Mouse (Mus musculus) kidney, postnatal 36 days (tissue): ENCODE results near the gene Spdef.

Source experiments
- DNase-seq, 2 experiments: peaks; one replicate each; pipeline ENCODE4 v3.0.0; 2021 to 2022; ENCODE audit warnings: mixed read lengths in 2 of 2

Spdef gene

GRCm38 (mm10) chr17:27728770-27729169 lies at the start of gene Spdef:
Gene Spdef (minus strand): TSS chr17:27728955.
- no peak for DNase-seq

DNA sequence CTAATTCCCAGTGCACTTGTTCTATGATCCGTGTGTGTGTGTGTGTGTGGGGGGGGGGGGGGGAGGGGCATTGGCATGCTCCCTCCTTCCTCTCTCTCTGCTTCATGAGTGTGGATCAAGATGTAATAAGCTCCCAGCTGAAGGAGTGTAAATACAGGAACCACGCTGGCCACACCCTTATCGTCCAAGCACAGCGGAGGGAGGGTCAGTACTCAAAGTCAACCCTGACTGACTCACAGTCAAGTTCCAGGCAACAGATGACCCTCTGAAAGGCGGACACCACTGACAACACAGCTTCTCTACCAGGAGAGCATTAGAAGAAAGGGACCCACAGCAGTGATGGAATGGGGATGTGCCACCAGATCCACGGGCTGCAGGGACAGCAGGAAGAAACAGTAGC lies 49.1 kb upstream of the Spdef start:
- DNase-seq = no peak

DNA sequence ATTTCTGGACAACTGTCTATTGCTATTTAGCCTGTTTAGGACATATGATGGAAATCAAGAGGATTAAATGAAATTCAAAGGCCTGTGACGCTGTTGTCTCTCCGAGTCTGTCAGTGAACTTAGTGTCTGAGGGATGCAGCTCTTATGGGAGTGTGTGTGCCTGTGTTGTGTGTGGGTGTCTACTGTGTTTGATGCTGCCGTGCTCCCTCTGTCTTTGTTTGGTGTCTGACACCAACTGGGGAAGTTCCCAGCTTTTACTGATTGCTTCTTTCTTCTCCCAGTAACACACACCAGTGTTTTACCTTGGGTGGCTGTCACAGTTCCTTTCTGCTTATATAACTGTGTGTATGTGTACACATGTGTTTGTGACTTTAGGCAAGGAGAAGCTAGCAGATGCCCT lies 45.4 kb upstream of the Spdef start:
- no peak for DNase-seq

GRCm38 (mm10) chr17:27771616-27772015 lies 42.9 kb upstream of the Spdef start:
- no peak for DNase-seq

- DNase-seq = peak; percentile 41 to 86
Measured at GRCm38 (mm10) chr17:27768817-27769542, 40.2 kb upstream of the Spdef start.

- DNase-seq = no peak
Measured at GRCm38 (mm10) chr17:27767543-27767942, 38.8 kb upstream of the Spdef start.

- DNase-seq = no peak
Measured at GRCm38 (mm10) chr17:27767120-27767519, 38.4 kb upstream of the Spdef start.

DNA sequence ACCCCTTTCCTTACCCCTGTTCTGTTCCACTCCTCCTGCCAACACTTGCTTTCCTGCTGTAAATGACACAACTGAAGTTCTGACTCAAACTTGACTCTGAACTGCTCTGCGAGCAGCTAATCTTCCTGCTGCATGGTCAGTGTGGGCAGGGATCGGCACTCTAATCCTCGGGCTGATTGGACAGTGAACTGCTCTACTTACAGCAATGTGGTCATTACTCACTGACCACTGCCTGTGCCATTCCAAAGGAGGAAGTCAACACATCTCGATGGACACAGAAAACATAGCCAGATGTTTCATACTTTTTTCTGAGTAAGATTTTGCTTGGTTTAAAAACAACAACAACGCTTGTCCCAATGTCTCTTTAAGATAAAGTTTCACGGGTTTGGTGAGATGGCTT lies 36.3 kb upstream of the Spdef start:
- DNase-seq = no peak

DNA sequence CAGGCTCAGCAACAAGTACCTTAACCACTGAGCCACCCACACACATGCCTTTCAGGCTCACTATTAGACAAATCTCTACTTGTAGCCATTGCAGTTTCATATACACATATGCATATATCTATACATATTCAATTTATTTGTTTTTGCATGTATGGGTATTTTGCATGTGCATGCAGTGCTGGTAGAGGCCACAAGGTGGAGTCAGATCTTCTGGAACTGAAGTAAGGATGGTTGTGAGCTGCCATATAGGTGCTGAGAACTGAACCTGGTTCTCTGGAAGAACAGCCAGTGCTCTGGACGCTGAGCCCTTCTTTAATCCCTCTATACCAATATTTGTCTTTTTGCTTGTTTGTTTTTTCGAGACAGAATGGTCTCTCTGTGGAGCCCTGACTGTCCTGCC lies 35.7 kb upstream of the Spdef start:
- no peak for DNase-seq

DNA sequence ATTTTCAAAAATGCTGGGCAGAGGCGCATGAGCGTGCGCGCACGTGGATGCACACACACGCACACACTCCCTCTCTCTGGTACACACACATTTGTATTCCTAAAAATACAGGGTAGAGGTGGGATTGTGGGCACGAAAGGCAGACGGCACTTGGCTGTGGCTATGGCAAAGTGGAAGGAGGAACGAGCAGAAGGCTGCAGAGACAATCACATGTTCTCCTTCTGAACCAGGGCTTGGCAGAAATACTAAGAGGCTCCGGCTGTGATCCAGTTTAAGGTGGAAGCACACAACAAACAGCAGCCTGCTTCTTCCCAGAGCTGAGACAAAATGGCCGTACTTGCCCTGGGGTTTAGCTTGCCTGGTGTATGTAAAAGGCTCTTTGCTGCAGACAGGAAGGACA lies 34.1 kb upstream of the Spdef start:
- DNase-seq = no peak

DNA sequence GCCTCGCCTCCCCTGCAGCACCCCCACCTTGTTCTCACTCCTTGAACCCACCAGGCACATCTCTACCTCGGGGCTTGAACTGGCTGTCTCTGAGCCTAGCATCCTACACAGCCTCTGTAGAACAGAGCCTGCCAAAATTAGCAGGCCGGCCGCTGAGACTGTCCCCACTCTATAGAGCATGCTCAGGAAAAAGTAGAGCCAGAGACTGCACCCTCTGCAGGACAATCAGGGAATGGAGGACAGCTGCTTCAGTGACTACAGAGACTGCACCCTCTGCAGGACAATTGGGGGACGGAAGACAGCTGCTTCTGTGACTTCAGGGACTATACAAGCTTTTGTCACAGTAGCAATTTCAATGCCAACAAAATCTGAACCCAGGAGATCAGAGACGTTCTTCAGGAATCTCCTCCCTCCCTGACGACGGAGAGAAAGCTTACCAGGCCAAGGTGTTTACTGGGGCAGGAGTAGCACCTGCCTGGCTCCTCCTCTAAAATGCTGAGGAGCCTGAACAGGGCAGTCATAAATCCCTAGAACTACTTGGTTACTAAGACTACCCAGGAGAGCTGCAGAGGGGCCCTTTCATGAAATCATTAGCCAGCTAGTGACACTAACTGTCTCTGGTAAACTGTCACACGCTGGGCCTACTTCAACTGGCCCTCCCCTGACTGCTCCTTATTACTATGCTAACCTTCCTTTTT lies 33.0 kb upstream of the Spdef start:
- DNase-seq = peak; percentile 62 to 80

DNA sequence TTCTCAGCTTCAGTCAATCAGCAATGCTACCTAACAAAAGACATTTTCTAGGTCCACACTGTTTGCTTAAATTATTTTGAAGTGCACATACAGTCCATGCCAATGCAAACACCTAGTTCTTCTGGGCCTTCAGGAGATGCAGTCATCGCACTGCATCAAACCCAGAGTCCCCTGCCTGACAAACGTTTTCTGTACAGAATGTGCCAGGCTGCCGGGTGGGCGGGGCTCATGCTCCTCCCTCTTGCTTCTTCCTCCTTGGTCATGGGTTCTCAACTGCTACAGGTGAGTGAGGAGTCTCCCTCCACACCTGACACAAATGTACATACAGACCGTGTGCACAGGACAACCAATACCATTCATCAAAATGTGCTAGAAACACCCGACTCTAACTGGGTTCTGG lies 31.4 kb upstream of the Spdef start:
- no peak for DNase-seq

- DNase-seq = no peak
Measured at GRCm38 (mm10) chr17:27751314-27752202, 22.8 kb upstream of the Spdef start.

DNA sequence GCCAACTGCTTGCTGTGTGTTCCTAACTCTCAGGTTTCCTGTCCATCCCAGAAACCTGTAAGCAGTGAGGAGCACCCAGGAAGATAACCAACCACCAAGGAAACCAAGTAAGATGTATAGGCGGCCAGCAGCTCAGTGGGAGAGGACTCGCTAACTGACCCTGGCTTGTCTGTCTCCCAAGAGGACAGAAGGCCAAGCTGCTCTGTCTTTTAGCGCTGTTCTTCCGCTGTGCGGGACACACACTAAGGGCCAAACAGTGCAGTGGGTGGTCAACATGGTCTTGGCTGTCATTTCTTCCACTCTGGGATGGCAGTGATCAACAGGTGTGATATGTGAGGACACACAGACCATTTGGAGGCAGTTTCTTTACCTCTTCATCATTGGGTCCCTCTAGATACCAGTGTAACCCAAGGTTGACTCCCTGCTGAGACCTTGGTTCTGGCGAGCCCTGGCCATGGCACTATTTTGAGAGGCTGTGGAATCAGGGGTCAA lies 21.7 kb upstream of the Spdef start:
- no peak for DNase-seq

DNA sequence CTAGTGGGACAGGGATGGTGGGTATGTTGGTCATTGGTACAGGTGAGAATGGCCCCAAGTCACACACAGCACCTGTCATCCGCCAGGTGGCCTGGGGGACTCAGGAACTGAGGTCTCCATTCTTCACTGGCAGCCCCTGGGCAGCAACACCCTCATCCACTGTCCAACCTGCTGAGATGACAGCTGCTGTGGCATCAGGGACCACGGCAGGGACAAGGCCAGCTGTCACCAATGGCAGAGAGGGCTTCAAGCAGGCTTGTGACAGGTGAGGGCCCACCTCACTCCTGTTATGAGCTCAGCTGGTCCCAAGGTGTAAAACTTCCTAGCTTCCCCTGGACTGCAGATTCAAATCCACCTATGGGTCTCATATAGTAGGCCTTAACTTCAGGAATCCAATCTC lies 19.4 kb upstream of the Spdef start:
- no peak for DNase-seq

DNA sequence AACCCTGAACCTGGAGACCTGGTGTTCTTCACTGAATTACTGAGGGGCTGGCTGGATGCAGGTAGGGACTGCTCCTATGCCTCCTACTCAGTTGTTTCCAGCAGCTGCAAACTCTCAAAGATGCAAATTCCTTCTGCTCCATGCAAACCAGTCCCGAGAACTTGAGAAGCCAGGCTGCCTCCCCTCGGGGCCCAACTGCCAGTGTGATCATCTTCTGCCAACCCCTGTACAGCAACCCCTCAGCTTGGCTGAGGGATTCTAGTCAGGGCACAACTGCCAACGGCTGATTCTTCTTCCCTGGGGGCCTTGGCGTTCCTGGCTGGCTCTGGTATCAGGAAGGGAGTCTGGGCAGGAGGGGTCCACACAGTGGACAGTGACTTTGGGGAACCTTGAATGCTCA lies 17.7 kb upstream of the Spdef start:
- DNase-seq = no peak

GRCm38 (mm10) chr17:27740961-27741360 lies 12.2 kb upstream of the Spdef start:
- no peak for DNase-seq

- DNase-seq = no peak
Measured at GRCm38 (mm10) chr17:27734344-27735073, 5.8 kb upstream of the Spdef start.

- DNase-seq = no peak
Measured at GRCm38 (mm10) chr17:27732694-27733093, 3.9 kb upstream of the Spdef start.

- DNase-seq = peak in 1 of 2 experiments; percentile 27
Measured at GRCm38 (mm10) chr17:27732152-27732551, 3.4 kb upstream of the Spdef start.

GRCm38 (mm10) chr17:27726527-27726926 lies 2.2 kb downstream of the Spdef start:
- no peak for DNase-seq

DNA sequence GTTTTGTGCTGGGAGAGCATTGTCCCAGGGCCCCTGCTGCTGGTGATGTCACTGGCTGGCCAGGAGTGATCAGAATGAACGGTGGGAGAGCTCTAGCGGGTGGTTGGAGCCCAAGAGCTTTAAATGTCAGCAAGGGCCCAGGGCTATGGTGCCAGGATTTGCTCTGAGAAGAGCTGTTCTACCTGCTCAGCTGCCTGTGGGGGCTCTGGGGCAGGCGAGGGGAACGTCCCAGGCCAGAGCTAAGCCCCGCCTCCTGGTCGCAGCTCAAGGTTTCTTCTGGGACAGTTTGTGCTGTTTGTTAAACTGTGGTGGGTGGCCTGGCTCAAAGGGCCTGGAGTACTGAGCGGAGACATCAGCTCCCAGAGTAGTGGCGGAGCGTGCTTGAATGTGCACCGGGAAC lies 3.3 kb downstream of the Spdef start:
- no peak for DNase-seq

GRCm38 (mm10) chr17:27725011-27725410 lies 3.7 kb downstream of the Spdef start:
- no peak for DNase-seq
